Mouse (Mus musculus) activated CD4-positive, CD25-positive, alpha-beta regulatory T cell, adult 4 months (primary cell): ENCODE data around the gene Etl4. TPM values are rescaled to one million over a fixed set of nuclear protein-coding genes. Genes with fewer than 3 reads are reported as not detected.

Experiments
- ATAC-seq: one replicate; pipeline ENCODE4 v1.8.0; 2017
- polyA plus RNA-seq, 2 experiments: library from polyadenylated mRNA; unstranded; fragments of 100-300 nt; shearing (Covaris generic); gene quantifications; one replicate each; pipeline ENCODE4 v1.2.1; 2017

The Etl4 gene
- polyA plus RNA-seq, 2 experiments from 2014 or later: not detected

DNA sequence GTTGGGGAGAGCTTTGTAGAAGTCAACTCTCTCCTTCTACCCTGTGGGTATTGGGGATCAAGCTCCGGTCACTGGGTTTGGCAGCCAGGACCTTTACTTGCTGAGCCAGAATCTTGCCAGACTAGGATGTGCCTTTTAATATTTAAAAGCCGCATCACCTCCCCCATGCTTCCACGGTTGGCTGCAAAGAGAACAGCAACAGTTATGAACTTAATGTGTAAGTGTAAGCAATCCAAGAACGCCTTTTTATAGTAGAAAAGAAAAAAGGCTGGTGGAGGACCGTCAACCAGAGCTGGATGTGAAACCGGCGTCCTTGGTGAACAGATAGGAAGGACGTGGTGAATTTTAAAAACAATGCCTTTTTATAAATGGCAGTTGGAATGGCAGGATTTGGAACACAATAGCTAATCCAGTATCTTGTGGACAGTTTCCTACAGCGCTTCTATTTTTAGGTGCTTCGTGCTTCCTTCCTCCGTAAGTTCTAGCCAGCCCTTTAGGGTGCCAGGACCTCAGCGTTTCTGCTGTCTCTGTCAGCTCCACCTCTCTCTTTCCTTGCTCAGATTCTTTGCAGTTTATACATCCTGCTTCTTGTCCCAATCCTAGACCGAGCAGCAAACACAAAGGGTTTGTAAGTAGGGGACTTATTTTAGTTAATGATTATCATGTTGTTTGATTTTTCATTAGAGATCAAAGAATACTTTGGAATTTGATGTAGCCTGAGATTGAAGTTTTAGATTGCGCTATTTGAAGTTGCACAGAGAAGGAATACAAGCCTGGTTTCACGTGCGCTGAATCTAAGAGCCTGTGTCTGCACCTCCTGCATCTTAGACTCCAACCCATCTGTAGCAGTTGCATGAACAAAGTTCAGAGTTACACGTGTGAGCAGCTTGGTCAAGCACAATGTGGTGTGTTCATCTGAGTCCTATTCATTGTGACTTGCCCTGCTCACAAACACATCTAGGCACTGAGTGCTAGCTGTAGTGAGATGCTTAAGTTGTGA is 535.9 kb downstream of the Etl4 start:
- no peak for ATAC-seq

DNA sequence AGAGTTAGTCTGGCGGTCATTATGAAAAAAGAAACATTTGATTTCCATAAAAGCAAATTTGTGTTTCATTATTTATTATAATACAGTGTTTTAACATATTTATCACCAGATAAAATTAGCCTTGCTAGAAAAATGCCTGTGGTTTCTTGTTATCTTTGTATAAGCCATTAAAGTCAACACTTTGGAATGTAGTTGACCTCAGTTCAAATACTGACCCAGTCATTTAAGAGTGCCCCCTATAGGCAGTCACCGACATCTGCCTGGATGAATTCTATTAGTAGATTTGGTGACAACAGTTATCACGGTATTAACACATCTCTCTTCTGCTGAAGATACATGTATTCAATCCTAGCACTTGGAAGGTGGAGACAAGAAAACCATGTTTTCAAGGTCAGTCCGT is 536.6 kb downstream of the Etl4 start:
- no peak for ATAC-seq

- no peak for ATAC-seq
These were observed 541.4 kb downstream of the Etl4 start for GRCm38 (mm10) chr2:20450945-20451344.

DNA sequence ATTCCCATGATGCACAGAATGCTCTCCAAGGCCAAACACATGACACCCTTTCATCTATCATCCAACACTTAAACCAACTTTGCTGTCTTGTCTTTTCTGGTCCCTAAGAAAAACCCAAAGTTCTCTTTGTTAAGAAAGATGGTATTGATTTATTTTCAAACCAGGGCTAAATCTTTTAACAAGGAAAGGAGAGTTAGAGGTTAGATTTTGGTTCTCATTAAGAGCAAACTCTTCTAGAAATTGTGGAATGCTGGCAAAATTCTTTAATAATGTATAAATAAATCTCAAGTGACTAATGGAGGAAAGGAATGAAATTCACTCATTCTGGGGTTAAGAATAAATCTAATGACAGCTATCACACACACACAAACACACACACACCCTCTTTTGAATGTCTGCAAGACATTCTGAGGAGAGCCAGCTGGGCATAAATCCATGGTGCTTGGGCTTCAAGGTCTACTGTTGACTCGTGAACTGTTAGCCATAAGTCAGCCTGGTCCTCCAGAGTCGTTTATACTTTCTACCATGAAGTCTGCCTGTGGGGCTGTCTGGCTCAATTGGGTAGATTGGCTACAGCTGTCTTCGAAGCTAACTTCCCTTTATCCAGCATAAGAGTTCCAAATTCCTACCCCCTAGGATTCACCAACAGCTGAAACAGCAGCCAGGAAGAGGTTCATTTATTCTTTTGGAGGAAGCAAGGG is 544.1 kb downstream of the Etl4 start:
- no peak for ATAC-seq

- no peak for ATAC-seq
These were observed 569.6 kb downstream of the Etl4 start for GRCm38 (mm10) chr2:20479199-20479598.

- ATAC-seq: no peak
These were observed 576.7 kb downstream of the Etl4 start for GRCm38 (mm10) chr2:20486137-20486788.

DNA sequence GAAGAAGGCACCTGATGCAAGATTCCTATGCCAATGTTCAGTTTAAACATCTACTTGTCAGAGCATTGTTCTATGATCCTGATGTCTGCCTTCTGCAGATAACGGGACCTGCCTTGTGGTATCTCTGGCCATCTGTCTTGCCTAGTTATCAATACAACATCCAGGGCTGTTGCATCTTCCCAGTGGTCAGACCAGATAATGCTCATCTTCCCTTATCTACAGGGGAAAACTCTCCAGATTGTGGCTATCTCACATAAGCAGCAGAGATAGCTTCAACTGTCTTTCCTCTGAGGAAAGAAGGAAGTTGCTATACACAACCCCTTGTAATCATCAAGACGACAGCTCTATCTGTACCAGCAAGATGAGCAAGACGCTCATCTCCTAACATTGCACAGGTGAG is 579.5 kb downstream of the Etl4 start:
- ATAC-seq: no peak

- no peak for ATAC-seq
These were observed 582.5 kb downstream of the Etl4 start for GRCm38 (mm10) chr2:20492125-20492524.

DNA sequence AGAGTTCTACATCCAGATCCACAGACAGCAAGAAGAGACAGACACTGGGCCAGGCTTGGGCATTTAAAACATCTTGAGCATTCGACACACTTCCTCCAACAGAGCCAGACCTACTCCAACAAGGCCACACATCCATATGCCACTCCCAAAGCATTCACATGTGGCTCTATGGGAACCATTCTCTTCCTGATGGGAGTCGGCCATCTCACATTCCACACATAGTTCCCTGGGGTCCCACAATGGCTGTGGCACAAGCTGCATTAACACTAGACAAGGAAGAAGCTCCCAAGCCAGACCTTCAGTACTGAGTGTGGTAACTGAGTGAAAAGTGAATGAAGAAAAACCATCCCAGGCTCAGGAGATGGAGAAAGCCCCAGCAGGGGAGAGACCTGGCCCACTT is 584.2 kb downstream of the Etl4 start:
- no peak for ATAC-seq

DNA sequence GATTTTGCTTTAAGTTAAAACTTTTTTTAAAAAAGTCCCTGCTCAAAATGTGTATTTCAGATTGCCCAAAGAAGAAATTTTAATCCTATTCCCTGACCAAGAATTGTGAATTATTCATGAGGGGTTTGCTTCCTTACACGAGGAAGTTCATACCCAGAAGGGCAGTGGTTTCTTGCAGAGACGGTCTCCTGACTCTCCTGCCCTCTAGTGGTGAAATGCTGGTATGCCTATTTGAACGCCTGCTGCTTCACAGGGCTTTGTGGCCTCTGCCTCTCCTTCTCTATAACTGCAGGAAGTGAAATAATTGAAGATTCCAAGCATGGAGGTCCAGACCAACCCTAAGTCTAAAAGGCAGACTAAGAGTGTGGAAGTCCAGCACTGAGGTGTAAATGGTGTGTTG is 585.1 kb downstream of the Etl4 start:
- no peak for ATAC-seq

DNA sequence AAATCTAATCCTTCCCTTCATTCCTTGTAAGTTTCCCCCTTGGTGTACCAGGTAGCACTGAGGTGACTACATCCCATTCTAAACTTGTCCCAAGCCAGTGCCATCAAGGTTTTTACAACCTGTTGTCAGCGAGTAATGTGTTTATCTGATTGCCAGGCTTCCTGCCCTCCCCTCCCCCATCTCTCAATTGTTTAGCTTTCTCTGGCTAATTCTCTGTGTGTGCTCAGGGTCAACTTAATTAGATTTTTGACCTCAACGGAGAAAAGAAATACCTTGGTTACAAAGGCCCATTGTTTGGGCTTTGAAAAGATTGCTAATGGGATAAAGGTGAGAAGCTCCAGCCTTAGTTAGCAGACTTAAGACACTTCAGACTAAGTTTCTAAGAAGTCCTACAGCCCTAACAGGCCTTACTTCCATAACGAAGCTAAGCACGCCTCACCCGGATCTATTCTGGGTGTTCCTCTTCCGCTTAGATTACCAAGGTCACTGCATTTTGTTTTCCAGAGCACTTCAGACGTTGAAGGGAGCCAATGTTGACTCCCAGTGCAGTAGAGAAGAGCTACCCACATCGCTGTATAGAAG is 586.7 kb downstream of the Etl4 start:
- no peak for ATAC-seq

GRCm38 (mm10) chr2:20507832-20508723 is 598.5 kb downstream of the Etl4 start:
- ATAC-seq: no peak

- ATAC-seq: no peak
These were observed 599.1 kb downstream of the Etl4 start for GRCm38 (mm10) chr2:20508724-20509052.

GRCm38 (mm10) chr2:20510061-20510460 is 600.5 kb downstream of the Etl4 start:
- no peak for ATAC-seq

DNA sequence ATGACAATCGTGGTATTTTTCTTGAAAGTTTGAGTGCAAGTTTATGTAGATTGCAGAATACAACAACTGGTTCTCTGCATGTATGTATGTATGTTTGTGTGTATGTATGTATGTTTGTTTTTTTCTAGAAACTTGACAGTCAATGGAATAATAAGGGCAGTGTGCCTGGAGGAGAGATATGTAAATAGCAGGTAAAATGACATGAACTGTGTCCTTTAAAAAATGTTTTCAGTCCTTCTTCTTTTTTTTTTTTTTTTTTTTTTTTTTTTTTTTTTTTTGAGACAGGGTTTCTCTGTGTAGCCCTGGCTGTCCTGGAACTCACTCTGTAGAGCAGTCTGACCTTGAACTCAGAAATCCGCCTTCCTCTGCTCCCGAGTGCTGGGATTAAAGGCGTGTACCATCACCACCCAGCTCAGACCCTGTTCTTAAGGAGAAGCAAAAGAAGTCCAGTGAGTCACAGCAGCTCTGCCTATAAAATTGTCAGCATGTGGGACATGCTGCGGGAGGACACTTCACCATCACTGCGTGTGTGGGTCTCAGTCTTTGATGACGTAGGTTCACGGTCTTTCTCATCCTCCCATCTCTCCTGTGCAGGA is 606.8 kb downstream of the Etl4 start:
- no peak for ATAC-seq

DNA sequence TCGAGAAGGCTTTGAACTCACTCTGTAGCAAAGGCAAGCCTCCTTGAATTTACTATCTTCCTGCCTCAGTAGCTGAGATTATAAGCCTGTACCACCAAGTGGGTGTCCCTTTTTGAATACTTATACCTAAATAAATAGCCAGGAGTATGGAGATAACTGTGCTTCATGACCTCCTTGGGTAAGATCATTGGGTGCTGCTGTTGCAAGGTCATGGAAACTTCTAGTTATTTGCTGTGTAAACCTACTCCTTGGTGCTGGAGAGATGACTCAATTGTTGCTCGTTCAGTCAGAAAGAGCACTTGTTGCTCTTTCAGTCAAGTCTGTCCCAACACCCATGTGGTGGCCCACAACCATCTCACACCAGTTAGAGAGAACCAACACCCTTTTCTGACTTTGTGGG is 608.3 kb downstream of the Etl4 start:
- no peak for ATAC-seq

DNA sequence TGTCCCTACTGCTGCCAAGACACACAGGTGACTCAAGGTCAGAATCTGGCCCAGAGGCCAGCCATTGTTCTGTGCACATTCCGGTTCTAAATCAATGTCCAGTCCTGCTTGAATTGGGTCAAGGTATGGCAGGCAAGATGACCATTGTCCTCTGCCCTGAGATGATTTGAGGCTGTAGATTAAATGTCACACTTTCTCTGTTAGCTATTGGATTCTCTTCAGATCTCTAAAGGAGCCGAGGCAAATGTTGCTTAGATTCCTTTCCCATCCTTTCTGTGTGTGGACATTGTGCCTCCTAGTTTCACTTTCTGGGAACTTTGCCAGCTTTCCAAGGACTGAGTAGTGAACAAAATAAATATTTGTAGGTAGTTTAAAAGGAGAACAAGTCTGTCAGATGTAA is 608.9 kb downstream of the Etl4 start:
- no peak for ATAC-seq

DNA sequence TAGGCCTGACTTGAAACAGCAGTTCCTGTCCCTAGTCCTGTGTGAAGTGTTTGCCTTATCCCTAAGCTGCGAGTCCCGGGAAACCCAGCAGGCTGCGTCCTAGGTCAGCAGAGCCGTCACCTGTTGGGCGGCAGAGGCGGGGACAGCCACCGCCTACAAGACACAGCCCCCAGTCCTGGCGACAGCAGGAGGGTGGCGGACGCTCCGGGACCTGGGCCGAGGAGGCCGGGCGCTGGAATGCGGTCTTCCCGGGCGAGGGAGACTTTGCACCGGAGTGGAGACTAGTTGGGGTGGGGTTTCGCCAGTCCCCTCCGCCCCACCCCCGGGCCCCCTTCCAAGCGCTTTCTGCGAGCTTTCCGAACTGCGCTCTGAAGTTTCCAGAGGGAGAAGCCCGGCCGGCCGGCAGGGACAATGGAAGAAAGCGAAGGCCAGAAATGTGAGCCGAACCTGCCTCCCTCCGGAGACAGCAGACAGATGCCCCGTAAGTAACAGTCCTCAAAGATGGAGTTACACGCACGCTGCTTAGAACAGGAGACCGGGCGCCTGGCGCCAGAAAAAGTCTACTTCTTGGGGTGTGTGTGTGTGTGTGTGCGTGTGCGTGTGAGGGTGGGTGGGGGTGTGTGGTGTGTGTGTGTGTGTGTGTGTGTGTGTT is 610.0 kb downstream of the Etl4 start:
- no peak for ATAC-seq

DNA sequence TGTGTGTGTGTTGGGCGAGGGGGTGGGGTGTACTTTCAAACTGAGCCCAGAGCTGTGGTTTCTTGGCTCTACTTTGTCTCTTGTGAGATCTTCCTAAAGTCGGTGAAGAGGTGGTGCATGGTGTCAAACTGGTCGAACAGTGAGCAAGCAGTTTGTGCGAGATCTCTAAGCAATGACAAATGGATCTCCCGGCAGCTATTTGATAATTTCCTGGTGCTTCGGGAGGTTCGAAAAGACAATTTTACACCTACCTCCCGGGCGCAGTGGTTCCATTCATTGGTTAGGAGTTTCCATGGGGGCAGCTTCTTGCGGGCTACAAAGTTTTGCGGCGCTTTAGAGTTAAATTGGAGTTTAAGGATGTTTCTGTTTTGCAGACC is 610.5 kb downstream of the Etl4 start:
- ATAC-seq: no peak

GRCm38 (mm10) chr2:20520636-20521595 is 611.3 kb downstream of the Etl4 start:
- ATAC-seq: no peak
